Mouse (Mus musculus) granulocyte monocyte progenitor cell, adult 5-6 weeks (primary cell): ENCODE results near the gene Vwa7. TPM values are rescaled to one million over a fixed set of nuclear protein-coding genes. Genes with fewer than 3 reads are reported as not detected.
"Not testable (repeated sequence)": the region's sequence is repeated elsewhere in the genome, so short reads cannot be mapped to it uniquely, and the experiment has no call there.

Experiments
- ATAC-seq: replicated peaks from 2 replicates; pipeline ENCODE4 v1.8.0; 2016; ENCODE audit warnings: mild to moderate bottlenecking, moderate TSS enrichment, inconsistent platforms; ENCODE audit not compliant: poor library complexity, severe bottlenecking
- total RNA-seq, 2 experiments: library from RNA; stranded (forward) in 1 of 2; stranded (reverse) in 1 of 2; fragments of 200-712, 200-1000 nt in 1 of 2; fragments of >200 nt in 1 of 2; fragmentation: Nextera tagmentation in 1 of 2; gene quantifications; 2 replicates each; pipeline ENCODE4 v1.2.3; 2014 to 2017

Gene Vwa7
- total RNA-seq, 2 experiments from 2014 or later: 0.19 TPM; not detected in 1

DNA sequence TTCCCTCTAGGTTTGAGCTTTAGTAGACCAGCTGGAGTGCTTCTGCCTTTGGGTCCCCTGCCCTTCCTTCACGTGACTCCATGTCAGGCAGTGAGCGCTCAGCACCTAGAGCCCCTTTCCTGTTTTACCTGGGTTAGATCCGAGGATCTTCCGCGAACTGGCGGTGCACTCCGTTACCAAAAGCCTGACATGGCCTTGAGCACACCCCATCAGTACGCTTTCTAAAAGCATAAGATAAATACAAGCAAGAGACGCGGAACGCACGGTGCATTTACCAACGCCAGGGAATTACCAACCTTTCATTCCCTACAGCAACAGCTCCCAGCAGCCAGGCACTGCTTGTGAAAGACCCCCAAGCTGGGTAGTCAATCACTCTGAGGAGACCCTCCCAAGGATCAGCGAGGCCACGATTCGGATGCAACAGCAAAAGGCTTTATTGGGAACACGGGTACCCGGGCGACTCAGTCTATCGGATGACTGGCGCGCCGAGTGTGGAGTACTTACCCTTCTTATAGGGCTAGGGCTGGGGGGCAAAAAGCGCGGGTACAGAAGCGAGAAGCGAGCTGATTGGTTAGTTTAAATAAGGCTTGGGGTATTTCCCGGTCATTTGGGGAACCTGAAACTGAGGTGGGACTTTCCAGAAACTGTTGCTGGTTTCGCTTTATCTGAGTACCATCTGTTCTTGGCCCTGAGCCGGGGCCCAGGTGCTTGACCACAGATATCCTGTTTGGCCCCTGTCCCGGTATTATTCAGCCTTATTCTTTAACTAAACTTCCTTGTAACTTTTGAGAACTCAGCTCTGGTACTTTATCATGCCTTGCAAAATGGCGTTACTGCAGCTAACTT, 16.3 kb upstream of the Vwa7 start:
- peak; percentile 8; the same call in 1 of the 2 replicates for ATAC-seq

DNA sequence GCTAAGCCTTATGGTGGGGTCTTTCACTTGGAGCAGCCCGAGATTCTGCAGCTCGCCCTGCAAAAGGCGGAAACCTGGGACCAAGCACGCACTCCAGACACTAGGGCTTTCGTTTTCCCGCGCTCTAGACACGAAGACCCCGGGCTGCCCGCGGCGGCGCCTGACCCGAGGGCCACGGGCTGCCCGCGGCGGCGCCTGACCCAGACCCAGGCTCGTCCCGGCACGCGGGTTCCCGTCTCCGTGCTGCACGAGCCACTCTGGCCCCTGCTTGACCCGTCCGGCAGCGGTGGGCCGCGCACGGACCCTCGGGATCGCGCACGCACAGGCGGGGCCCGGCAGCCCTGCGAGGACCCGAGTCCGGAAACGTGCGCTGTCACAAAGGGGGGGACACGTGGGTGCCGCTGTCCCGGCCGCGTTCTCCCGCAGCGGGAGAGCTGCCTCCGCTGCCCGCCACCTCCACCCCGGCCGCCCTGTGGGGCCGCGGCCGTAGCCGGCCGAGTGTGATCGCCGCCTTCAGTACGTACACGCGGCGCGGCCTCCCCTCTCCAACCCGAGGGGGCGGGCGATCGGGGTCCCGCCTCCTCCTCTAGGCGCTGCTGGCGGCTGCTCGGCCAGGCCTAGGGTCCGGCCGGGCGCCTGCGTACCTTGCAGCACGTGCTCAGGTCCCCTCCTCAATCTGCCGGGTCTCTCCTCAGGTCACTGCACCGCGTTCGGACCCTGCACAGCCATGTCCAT, 15.5 kb upstream of the Vwa7 start, which contains the start of gene Vars:
TSS of gene Vars (plus strand) at position 271 of the 735 bp plus-strand sequence.
- ATAC-seq: peak; percentile 50

DNA sequence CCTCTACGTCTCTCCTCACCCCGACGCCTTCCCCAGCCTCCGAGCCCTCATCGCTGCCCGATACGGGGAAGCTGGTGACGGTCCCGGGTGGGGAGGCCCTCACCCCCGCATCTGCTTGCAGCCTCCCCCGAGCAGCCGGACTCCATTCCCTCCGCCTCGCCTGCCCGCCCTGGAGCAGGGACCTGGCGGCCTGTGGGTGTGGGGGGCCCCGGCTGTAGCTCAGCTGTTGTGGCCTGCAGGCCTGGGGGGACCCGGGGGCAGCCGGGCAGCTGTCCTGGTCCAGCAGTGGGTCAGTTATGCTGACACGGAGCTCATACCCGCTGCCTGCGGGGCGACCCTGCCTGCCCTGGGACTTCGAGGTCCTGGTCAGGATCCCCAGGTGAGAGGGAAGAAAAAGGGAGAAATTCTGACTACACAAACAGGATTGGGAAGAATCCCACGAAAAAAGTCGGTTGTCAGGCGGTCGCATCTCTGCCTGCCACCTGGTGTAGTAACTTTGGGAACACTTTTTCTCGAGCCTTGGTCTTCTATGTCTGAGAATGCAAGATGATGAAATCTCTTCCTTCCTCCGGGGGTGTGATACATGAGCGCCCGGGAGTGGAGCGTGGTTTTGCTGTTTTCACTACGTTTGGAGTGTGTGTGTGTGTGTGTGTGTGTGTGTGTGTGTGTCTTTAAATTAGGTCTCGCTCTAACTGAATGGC, 14.8 kb upstream of the Vwa7 start:
- ATAC-seq: peak; percentile 46

DNA sequence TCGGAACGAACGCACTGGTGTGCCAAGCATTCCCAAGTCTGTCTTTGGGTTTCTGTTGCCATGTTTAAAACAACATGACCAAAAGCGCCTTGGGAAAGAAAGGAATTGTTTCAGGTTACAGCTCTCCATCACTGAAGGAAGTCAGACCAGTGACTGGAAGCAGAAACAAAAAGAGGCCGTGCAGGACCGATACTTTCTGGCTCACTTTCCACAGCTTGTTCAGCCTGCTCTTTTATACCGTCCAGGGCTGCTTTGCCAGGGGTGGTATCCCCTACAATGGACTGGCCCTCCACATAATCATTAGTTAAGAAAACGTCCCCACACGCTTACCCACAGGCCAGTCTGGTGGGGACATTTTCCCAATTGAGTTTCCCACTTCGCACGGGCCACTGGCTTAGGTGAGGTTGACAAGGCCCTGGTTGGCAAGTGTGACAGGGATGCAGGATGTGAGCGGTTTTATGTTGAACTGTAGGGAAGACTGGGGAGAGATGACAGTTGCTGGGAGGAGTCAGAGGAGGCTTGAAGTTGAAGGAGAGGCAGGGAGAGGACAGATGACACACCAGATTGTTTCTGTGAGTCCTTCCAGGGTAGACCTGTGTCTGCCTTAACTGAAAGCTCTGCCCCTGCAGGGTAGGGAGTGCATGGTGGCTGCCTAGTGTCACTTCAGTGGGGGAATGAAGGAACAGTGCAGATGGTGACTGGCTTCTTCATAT, 14.1 kb upstream of the Vwa7 start:
- no peak for ATAC-seq

DNA sequence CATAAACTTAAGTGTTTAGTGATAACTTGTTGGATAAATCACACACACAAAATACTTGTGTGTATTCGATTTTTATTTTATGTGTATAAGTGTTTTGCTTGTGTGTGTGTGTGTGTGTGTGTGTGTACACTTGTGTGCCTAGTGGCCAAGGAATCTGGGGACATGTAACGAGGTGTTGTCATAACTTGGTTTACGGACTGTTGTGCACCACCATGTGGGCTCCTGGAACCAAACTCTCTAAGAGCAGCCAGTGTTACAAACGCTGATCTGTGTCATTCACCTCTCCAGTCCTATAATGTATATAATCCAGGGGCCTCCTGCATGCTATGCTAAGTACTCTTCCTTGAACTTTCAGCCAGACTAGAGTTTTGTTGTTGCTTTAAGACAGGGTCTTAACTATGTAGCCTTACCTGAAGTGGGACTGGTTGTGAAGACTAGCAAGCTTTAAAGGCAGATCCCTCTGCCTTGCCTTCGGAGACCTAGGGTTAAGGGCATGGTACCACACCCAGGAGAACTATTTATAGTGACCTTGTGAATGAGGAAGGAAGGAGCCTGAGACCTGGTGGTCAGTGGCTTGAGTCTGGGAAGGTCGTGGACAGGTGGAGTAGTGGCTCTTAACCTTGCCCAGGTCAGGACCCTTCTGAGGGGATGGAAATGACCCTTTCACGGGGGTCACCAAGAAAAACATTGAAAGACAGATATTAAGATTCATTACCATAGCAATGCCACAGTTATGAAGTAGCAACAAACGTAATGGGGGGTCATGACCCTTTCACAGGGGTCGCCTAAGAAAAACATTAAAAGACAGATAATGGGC, 13.1 kb upstream of the Vwa7 start:
- ATAC-seq: no peak

DNA sequence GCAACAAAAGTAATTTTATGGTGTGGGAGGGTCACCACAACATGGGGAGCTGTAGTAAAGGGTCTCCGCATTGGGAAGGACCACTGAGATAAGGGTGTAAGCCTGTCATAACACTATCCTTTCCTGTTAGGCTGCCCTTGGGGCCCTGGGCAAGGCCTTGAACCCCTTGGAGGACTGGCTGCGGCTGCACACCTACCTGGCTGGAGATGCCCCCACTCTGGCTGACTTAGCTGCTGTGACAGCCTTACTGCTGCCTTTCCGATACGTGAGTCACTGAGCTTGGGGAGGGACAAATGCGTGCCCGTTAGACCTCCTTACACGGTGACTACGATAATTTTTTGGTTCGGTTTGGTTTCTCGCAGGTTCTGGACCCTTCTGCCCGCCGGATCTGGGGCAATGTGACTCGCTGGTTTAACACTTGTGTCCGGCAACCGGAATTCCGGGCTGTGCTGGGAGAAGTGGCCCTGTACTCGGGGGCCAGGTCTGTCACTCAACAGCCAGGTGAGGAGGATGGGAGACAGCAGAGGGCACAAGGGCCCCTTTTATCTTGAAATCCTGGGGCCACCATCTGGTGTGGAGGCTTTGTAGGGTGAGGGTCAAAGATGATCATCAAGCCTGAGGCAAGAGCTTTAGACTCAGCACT, 12.2 kb upstream of the Vwa7 start:
- no peak for ATAC-seq

DNA sequence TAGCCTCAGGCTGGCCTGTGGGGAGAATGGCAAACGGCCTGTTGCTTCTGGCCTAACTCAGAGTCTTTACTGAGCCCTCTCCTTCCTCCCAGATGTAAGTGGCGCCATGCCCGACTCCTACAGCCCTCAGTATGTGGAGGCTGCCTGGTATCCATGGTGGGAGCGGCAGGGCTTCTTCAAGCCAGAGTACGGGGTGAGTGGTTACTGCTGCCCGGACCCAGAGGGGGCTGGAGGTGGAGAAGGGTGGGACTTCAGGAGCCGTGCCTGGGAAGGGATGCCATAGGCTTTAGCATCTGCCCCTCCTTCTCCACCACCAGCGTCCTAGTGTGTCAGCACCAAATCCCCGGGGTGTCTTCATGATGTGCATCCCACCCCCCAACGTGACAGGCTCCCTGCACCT, 11.2 kb upstream of the Vwa7 start:
- ATAC-seq: no peak

DNA sequence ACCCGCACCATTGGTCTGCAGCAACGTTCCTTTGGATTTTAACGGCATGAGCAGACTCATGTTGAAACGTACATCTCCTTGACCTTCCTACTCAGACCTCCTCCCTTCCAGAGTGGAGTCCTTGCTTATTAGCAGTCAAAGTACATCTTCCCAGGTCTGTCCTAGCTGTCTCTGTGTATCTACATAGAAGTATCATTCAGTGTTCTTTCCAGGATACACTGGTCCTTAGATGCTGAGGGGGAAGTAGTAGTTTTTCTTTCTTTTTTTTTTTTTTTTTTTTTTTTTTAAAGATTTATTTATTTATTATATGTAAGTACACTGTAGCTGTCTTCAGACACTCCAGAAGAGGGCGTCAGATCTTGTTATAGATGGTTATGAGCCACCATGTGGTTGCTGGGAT, 10.5 kb upstream of the Vwa7 start:
- not testable (repeated sequence) for ATAC-seq

DNA sequence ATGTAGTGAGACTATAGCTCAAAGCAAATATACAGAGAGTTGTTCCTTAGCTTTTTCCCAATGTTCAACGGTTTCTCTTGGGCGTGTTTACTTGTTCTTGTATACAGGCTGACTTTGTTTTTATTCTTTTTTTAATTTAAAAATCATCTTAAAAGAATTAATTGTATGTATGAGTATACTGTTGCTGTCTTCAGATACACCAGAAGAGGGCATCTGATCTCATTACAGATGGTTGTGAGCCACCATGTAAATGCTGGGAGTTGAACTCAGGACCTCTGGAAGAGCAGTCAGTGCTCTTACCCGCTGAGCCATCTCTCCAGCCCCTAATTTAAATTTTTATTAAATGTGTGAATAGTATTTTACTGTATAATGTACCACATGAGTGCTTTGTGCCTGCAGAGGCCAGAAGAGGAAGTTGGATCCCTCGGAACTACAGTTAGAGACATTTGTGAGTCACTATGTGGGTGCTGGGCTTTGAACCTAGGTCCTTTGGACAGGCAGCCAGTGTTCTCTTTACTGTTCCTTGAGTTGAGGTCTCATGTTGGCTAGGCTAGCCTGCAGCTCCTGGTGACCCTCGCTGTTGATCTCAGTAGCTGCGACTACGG, 8.9 kb upstream of the Vwa7 start:
- peak; percentile 37; the same call in 1 of the 2 replicates for ATAC-seq

DNA sequence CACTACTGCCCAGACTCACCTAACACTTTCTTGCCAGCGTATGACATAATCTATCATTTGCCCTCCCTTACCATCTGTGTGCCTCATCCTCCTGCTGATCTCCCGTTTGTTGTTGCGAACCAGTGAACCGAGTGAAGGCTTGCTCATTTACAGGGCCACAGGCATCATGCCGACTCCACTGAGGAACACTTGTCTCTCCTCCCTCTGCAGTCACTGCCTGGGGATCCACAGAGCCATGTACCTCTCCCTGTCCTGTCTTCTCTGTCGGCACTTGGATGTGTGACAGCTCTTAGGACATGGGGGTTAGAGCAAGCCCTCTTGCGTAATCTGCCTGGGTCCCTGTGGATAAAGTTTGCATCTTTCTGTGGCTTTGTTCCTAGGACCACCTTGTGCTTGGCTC, 6.8 kb upstream of the Vwa7 start:
- peak; percentile 35; the same call in 1 of the 2 replicates for ATAC-seq

DNA sequence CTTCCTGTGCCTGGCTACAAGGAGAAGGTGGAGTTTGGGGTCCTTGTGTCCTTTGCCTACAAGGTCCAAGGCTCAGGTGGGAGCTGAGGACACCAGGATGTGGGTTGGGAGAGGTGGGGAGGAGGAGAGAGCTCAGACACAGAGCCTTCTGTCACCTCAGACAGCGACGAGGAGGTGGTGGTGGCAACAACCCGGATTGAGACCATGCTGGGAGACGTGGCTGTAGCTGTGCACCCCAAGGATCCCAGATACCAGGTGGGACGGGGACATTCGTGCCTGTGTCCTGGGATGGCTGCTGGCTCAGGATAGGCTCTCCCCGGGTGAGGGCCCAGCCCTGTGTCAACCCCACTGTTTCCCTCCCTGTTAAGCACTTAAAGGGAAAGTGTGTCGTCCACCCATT, 4.9 kb upstream of the Vwa7 start:
- no peak for ATAC-seq

DNA sequence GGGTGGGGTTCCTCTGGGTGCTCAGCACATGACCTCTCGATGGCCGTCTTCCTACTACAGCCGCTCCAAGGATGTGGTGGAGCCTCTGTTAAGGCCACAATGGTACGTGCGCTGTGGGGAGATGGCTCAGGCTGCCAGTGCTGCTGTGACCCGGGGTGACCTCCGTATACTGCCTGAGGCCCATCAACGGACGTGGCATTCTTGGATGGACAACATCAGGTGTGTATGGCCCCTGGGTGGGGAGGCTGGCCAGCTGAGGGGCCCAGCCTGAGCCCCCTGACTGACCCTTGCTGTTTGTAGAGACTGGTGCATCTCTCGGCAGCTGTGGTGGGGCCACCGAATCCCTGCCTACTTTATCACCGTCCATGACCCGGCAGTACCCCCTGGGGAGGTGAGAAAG, 3.9 kb upstream of the Vwa7 start:
- ATAC-seq: no peak

DNA sequence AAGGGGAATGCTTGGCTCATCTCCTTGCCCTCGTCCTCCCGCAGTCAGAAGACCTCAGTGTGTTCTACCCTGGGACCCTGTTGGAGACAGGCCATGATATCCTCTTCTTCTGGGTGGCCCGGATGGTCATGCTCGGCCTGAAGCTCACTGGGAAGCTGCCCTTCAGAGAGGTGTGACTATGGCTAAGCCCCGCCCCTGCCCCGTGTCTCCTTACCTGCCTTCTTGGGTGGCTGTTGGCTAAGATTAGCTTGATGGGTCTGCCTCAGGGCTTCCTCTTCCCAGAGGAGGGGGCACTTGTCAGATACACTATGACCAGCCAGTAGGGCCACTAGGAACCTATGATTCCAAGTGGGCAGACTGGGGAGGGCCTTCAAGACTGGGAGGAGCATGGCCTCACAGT, 3.2 kb upstream of the Vwa7 start:
- ATAC-seq: no peak

DNA sequence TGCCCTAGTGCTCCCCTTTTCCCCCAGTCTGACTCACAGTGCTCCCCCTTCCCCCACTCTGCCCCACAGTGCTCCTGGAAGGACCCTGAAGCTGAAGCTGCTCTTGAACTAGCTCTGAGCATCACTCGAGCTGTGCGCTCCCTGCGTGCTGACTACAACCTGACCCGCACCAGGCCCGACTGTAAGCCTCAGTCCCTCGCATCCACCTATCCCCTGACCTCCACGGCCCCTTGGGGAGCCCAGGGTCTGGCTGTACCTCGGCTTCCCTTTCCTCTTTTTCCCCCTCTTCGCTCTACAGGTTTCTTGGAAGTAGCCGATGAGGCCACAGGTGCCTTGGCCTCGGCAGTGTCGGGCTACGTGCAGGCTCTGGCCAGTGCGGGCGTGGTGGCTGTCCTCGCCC, 1.1 kb upstream of the Vwa7 start:
- ATAC-seq: no peak

DNA sequence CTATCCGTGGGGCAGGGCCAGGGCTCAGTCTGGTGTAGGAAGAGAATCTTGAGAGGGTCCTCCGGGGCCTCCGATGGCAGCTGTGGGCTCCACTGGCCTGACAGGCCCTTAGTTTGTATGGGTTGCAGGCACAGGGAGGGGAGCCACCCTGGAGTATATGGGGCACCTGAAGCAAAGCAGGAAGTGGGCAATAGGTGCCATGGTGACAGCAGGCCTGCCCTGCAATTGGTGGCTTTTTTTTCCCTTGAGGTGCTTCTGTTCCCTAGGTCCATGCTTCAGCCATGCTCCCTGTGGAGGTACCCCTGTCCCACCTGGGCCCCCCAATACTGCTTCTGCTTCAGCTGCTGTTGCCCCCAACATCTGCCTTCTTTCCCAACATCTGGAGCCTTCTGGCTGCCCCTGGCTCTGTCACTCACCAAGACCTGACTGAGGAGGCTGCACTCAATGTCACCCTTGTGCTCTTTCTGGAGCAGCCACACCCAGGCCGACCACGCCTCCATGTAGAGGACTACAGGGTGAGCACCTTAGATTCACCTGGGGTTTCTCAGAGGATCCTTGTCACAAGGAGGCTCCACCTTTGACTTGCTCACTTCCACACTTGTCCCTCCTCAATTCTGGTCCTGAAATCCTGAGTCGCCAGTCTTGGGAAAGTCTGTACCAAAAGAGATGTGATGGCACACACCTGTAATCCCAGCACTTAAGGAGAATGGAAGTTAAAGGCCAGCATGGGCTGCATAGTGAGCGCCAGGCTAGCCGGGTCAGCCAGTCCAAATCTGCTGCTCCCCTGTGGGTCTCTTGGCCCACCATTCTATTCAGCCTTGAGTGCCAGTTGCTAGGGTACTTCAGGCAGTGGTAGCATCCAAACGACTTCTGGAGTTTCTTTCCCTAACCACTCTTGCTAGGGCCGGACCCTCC, 669 bp downstream of the Vwa7 start:
- ATAC-seq: no peak

DNA sequence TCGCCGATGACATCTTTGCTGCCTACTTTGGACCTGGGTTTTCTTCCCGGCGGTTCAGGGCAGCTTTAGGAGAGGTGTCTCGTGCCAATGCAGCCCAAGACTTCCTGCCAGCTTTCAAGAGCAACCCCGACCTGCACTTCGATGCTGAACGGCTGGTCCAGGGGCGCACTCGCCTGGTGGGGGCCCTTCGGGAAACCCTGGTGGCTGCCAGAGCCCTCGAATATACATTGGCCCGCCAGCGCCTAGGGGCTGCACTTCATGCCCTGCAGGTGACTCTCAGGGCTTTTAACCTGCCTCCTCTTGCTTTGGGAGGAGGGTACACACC, 1.3 kb downstream of the Vwa7 start:
- no peak for ATAC-seq

DNA sequence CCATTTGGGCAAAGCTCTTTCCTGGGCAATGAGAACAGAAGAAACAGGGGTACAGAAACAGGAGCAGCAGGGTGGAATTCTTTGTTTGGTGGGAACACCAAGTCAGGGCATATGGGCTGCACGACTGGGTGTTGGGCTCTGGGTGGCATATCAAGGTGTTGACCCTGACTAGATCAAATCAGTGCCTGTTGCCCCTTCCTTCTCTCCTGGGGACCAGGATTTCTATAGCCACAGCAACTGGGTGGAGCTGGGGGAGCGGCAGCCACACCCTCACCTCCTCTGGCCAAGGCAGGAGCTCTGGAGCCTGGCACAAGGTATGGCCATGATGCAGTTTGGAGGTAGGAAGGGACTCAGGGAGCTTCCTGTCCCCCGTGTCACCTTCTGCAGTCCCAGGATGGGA, 1.8 kb downstream of the Vwa7 start:
- ATAC-seq: no peak

DNA sequence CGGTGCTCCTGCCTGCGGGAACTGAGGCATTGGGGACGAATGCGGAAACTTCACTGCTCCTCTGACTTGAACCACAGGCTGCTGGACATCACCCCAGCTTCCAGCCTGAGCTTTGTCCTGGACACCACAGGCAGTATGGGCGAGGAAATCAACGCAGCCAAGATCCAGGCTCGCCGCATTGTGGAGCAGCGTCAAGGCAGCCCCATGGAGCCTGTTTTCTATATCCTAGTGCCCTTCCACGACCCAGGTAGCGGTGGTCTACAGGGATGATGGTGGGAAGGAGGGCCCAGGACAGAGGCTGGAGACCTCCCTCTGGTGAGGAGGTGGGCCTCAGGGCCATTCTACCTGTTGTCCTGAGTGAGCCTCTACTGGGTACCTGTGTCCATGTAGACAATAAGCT, 3.5 kb downstream of the Vwa7 start:
- ATAC-seq: no peak
